Mouse (Mus musculus) layer of hippocampus, postnatal 36 days (tissue): Measurements from ENCODE around the gene Lmf1. TPM values are rescaled to one million over a fixed set of nuclear protein-coding genes. Genes with fewer than 3 reads are reported as not detected.

Experiments used
- DNase-seq, 2 experiments: peaks; one replicate each; pipeline ENCODE4 v3.0.0; 2022
- total RNA-seq, 2 experiments: library from RNA; stranded (reverse); gene quantifications; 2 replicates each; pipeline ENCODE4 v1.2.3; 2021

Gene Lmf1
- total RNA-seq, 2 experiments from 2014 or later: 28.3 to 28.8 TPM

GRCm38 (mm10) chr17:25711136-25711535 lies 132.3 kb downstream of the Lmf1 start:
- no peak for DNase-seq

Other genes starting within 250 kb of the Lmf1 start
- under 1 TPM in 1 of 2 experiments, not detected in 1; 0.56 TPM for gene Tpsab1, start 233.5 kb upstream of the Lmf1 start, total RNA-seq
- under 1 TPM in 1 of 2 experiments, not detected in 1; 0.96 TPM for gene Tpsb2, start 212.8 kb upstream of the Lmf1 start, total RNA-seq
- gene Tpsg1, start 209.8 kb upstream of the Lmf1 start, total RNA-seq: not detected
- gene Cacna1h, start 145.3 kb upstream of the Lmf1 start, total RNA-seq: 100 to 1,000 TPM; 107 to 127 TPM
- gene Tekt4, start 124.5 kb upstream of the Lmf1 start, total RNA-seq: 1 to 10 TPM; 1.2 to 2.8 TPM
- gene Sstr5, start 81.8 kb upstream of the Lmf1 start, total RNA-seq: under 1 TPM in 1 of 2 experiments, not detected in 1; 0.23 TPM
- 10 to 100 TPM; 55.1 to 57.5 TPM for gene Sox8, start 8.4 kb upstream of the Lmf1 start, total RNA-seq
- gene Gng13, start 138.1 kb downstream of the Lmf1 start, total RNA-seq: 100 to 1,000 TPM; 111 to 127 TPM
- 1 to 10 TPM in 1 of 2 experiments, under 1 TPM in 1; 0.73 to 1.6 TPM for gene Chtf18, start 148.3 kb downstream of the Lmf1 start, total RNA-seq
- gene Rpusd1, start 148.6 kb downstream of the Lmf1 start, total RNA-seq: 10 to 100 TPM; 50.0 to 52.5 TPM
- gene Mslnl, start 157.0 kb downstream of the Lmf1 start, total RNA-seq: under 1 TPM in 1 of 2 experiments, not detected in 1; 0.12 TPM
- gene Msln, start 175.3 kb downstream of the Lmf1 start, total RNA-seq: under 1 TPM; 0.66 to 0.77 TPM
- gene Narfl, start 194.7 kb downstream of the Lmf1 start, total RNA-seq: 10 to 100 TPM; 35.1 to 37.5 TPM
- 100 to 1,000 TPM in 1 of 2 experiments, 10 to 100 TPM in 1; 98.1 to 107 TPM for gene Haghl, start 206.6 kb downstream of the Lmf1 start, total RNA-seq
- under 1 TPM; 0.20 to 0.25 TPM for gene Ccdc78, start 207.5 kb downstream of the Lmf1 start, total RNA-seq
- gene Fam173a, start 213.8 kb downstream of the Lmf1 start, total RNA-seq: 10 to 100 TPM; 80.7 to 93.1 TPM
- gene AC134908.4, start 216.6 kb downstream of the Lmf1 start, total RNA-seq: under 1 TPM in 1 of 2 experiments, not detected in 1; 0.81 TPM
- 10 to 100 TPM; 73.2 to 85.6 TPM for gene Metrn, start 218.1 kb downstream of the Lmf1 start, total RNA-seq
- gene Fbxl16, start 230.0 kb downstream of the Lmf1 start, total RNA-seq: 100 to 1,000 TPM; 643 to 644 TPM
- gene Wdr24, start 244.5 kb downstream of the Lmf1 start, total RNA-seq: 10 to 100 TPM; 25.4 to 27.3 TPM
- 10 to 100 TPM; 58.1 to 61.0 TPM for gene Jmjd8, start 249.8 kb downstream of the Lmf1 start, total RNA-seq